Mouse (Mus musculus) CH12.LX (cell line): ENCODE measurements around the gene 2310030G06Rik. TPM values are rescaled to one million over a fixed set of nuclear protein-coding genes. Genes with fewer than 3 reads are reported as not detected.

Experiments used
- DNase-seq: peaks from one replicate; pipeline ENCODE4 v3.0.0-alpha.2; 2013; ENCODE audit errors: extremely low read depth
- H3K27ac ChIP-seq: 2 replicates; pipeline ENCODE4 v1.5.1; 2012; ENCODE audit warnings: low read depth, mild to moderate bottlenecking, control low read depth, moderate library complexity; ENCODE audit not compliant: insufficient read depth
- H3K27me3 ChIP-seq: replicated peaks from 2 replicates; pipeline ENCODE3; 2012; ENCODE audit warnings: inconsistent platforms
- H3K36me3 ChIP-seq, 2 experiments: replicated peaks in 1 of 2; 2 replicates each; pipeline versions ENCODE3 to v1.6.1; 2012; ENCODE audit warnings: inconsistent platforms in 1 of 2, low read length in 1 of 2, mild to moderate bottlenecking in 1 of 2, mixed read lengths in 1 of 2, moderate library complexity in 1 of 2; ENCODE audit not compliant: control insufficient read depth in 1 of 2, insufficient read depth in 1 of 2
- H3K4me1 ChIP-seq, 2 experiments: 2 replicates each; pipeline ENCODE4 v1.6.1; 2012; ENCODE audit warnings: inconsistent platforms in 1 of 2, moderate library complexity in 1 of 2; ENCODE audit not compliant: insufficient read depth in 2 of 2, control insufficient read depth in 1 of 2
- H3K4me2 ChIP-seq: 2 replicates; pipeline ENCODE4 v1.6.1; 2012; ENCODE audit warnings: low read depth, mild to moderate bottlenecking, control low read depth; ENCODE audit not compliant: poor library complexity, insufficient read depth, severe bottlenecking
- H3K4me3 ChIP-seq, 3 experiments: fragments of 150-350 bp in 1 of 3; sonication (generic) in 1 of 3; replicated peaks in 1 of 3; 2 replicates each; pipeline versions ENCODE3 to v1.5.1; 2011 to 2012; ENCODE audit warnings: low read depth in 2 of 3, low read length in 2 of 3, mild to moderate bottlenecking in 2 of 3, moderate library complexity in 2 of 3, control low read depth in 1 of 3, improper control_type of control experiment in 1 of 3, inconsistent platforms in 1 of 3, mixed read lengths in 1 of 3; ENCODE audit not compliant: poor library complexity in 1 of 3
- H3K79me2 ChIP-seq: replicated peaks from 2 replicates; pipeline ENCODE4 v1.6.1; 2012; ENCODE audit warnings: mild to moderate bottlenecking, moderate library complexity; ENCODE audit not compliant: control insufficient read depth, poor library complexity, insufficient read depth, severe bottlenecking; ENCODE audit errors: extremely low read depth
- H3K9ac ChIP-seq: 2 replicates; pipeline ENCODE4 v1.6.1; 2012; ENCODE audit warnings: low read depth, mild to moderate bottlenecking, control low read depth, moderate library complexity; ENCODE audit not compliant: insufficient read depth
- H3K9me3 ChIP-seq: replicated peaks from 2 replicates; pipeline ENCODE3; 2012; ENCODE audit warnings: low read length, inconsistent platforms, mixed read lengths
- BHLHE40 ChIP-seq: IDR thresholded peaks from 2 replicates; pipeline ENCODE4 v1.6.1; 2011; ENCODE audit warnings: mild to moderate bottlenecking, low read depth, low read length, improper control_type of control experiment
- CHD1 ChIP-seq: IDR thresholded peaks from 2 replicates; pipeline ENCODE4 v1.6.1; 2012; ENCODE audit warnings: low read depth, low read length, improper control_type of control experiment, inconsistent platforms
- CTCF ChIP-seq, 2 experiments: IDR thresholded peaks in 1 of 2; conservative IDR thresholded peaks in 1 of 2; 2 replicates each; pipeline ENCODE4 v1.5.1; 2011 to 2012; ENCODE audit warnings: low read depth in 2 of 2, low read length in 2 of 2, improper control_type of control experiment in 1 of 2, inconsistent platforms in 1 of 2, mild to moderate bottlenecking in 1 of 2, moderate library complexity in 1 of 2
- IRF4 ChIP-seq: IDR thresholded peaks from 2 replicates; pipeline ENCODE4 v1.6.1; 2014; ENCODE audit warnings: low read depth, mild to moderate bottlenecking, inconsistent platforms, low read length, improper control_type of control experiment
- JUN ChIP-seq: IDR thresholded peaks from 2 replicates; pipeline ENCODE4 v1.6.1; 2011; ENCODE audit warnings: low read depth, mild to moderate bottlenecking, low read length, improper control_type of control experiment, moderate library complexity; ENCODE audit not compliant: insufficient read depth
- MAFK ChIP-seq: IDR thresholded peaks from 2 replicates; pipeline ENCODE4 v1.6.1; 2011; ENCODE audit warnings: low read length, improper control_type of control experiment; ENCODE audit not compliant: insufficient replicate concordance
- MXI1 ChIP-seq: IDR thresholded peaks from 2 replicates; pipeline ENCODE4 v1.6.1; 2011; ENCODE audit warnings: mild to moderate bottlenecking, low read depth, low read length, improper control_type of control experiment
- POLR2A ChIP-seq: IDR thresholded peaks from 2 replicates; pipeline ENCODE4 v1.6.1; 2011; ENCODE audit warnings: low read depth, mild to moderate bottlenecking, improper control_type of control experiment, low read length
- RAD21 ChIP-seq: IDR thresholded peaks from 2 replicates; pipeline ENCODE4 v1.6.1; 2011; ENCODE audit warnings: low read depth, mild to moderate bottlenecking, low read length, improper control_type of control experiment, moderate library complexity
- RCOR1 ChIP-seq: conservative IDR thresholded peaks from 2 replicates; pipeline ENCODE4 v1.6.1; 2012; ENCODE audit warnings: low read depth, mild to moderate bottlenecking, inconsistent platforms, low read length, improper control_type of control experiment
- SIN3A ChIP-seq: IDR thresholded peaks from 2 replicates; pipeline ENCODE4 v1.6.1; 2012; ENCODE audit warnings: low read length, improper control_type of control experiment, inconsistent platforms
- SMC3 ChIP-seq: IDR thresholded peaks from 2 replicates; pipeline ENCODE4 v1.6.1; 2011; ENCODE audit warnings: low read depth, low read length, improper control_type of control experiment
- USF1 ChIP-seq: IDR thresholded peaks from 2 replicates; pipeline ENCODE4 v1.6.1; 2014; ENCODE audit warnings: low read depth, mild to moderate bottlenecking, inconsistent platforms, low read length, improper control_type of control experiment
- ZMIZ1 ChIP-seq: IDR thresholded peaks from 2 replicates; pipeline ENCODE4 v1.6.1; 2012; ENCODE audit warnings: low read depth, mild to moderate bottlenecking, inconsistent platforms, low read length, improper control_type of control experiment
- ZNF384 ChIP-seq: IDR thresholded peaks from 2 replicates; pipeline ENCODE4 v1.6.1; 2012; ENCODE audit warnings: low read depth, low read length, improper control_type of control experiment, inconsistent platforms
- dilution Hi-C: fragments of 300-500 bp; cut with MboI; formaldehyde crosslinking; loops from 2 replicates; pipeline ENCODE4 v1.14.3; 2020; ENCODE audit warnings: low sequenced_read_pairs; ENCODE audit not compliant: extremely low pct_unique_long_range_greater_than_20kb, extremely low pct_ligation_motif_present
- in situ Hi-C: fragments of 300-500 bp; cut with MboI; formaldehyde crosslinking; loops from 3 replicates; pipeline ENCODE4 v1.14.3; 2019; ENCODE audit warnings: low sequenced_read_pairs, low pct_ligation_motif_present, low pct_unique_long_range_greater_than_20kb, mixed read lengths
- polyA plus RNA-seq: library from polyadenylated mRNA; unstranded; fragments of >175 nt; gene quantifications from 2 replicates; pipeline ENCODE4 v1.2.1, GENCODE M21; 2012; ENCODE audit warnings: low read depth; ENCODE audit not compliant: insufficient read length
- total RNA-seq, 2 experiments: library from RNA; depleted of rRNA; stranded (reverse); fragments of 300-350 nt in 1 of 2; fragments of >200 nt in 1 of 2; gene quantifications; 2 replicates each; pipeline ENCODE4 v1.2.3; 2012 to 2014

The 2310030G06Rik gene
- total and polyA plus RNA-seq, 3 experiments = not detected

GRCm38 (mm10) chr9:50696851-50697705 is 49.3 kb downstream of the 2310030G06Rik start:
- Histone ChIP-seq H3K27me3 (peaks cover 43% of the 10 kb centered on the region), H3K79me2 (no peaks in the 10 kb centered on the region), H3K27ac (no peak overlapping the region), H3K4me1 (peaks cover 3 to 5% of the 10 kb centered on the region in 2 experiments; a peak in 3 of 4 replicates), H3K36me3 (no peaks in the 10 kb centered on the region), H3K4me2 (peak overlapping the region; percentile 59; the same call in 1 of the 2 replicates), H3K9me3 (no peaks in the 10 kb centered on the region), H3K4me3 (no peak overlapping the region), H3K9ac (no peak overlapping the region)
- no peak for DNase-seq
- in situ Hi-C loops = no loop called here
- dilution Hi-C loops = no loop called here
- no peak for TF ChIP-seq CHD1
- no peak for TF ChIP-seq CTCF (conservative IDR thresholded peaks at IDR 0.05 in 1 of 2, IDR thresholded peaks at IDR 0.05 in 1 of 2; ENCODE audit: low read depth in 2 of 2, low read length in 2 of 2)
- TF ChIP-seq BHLHE40 = no peak

GRCm38 (mm10) chr9:50695153-50695552 is 51.2 kb downstream of the 2310030G06Rik start:
- H3K4me3 ChIP-seq = no peak overlapping the region
- no peaks in the 10 kb centered on the region for H3K36me3 ChIP-seq
- H3K4me1 ChIP-seq = peaks cover 3 to 5% of the 10 kb centered on the region in 2 experiments; a peak in 3 of 4 replicates
- no peaks in the 10 kb centered on the region for H3K79me2 ChIP-seq
- DNase-seq = no peak
- H3K9me3 ChIP-seq = no peaks in the 10 kb centered on the region
- no peak overlapping the region for H3K27ac ChIP-seq
- H3K4me2 ChIP-seq = no peak overlapping the region
- dilution Hi-C loops (no loop called here), in situ Hi-C loops (no loop called here)
- H3K9ac ChIP-seq = no peak overlapping the region
- peaks cover 31% of the 10 kb centered on the region for H3K27me3 ChIP-seq
- TF ChIP-seq MAFK (no peak), RAD21 (no peak), POLR2A (no peak), ZNF384 (no peak), ZMIZ1 (no peak), MXI1 (no peak), RCOR1 (no peak), SIN3A (no peak), IRF4 (no peak), JUN (no peak)

GRCm38 (mm10) chr9:50693631-50694030 is 52.7 kb downstream of the 2310030G06Rik start:
- no peak overlapping the region for H3K4me3 ChIP-seq
- H3K4me1 ChIP-seq = peaks cover 3 to 5% of the 10 kb centered on the region in 2 experiments; a peak in 3 of 4 replicates
- no peak for TF ChIP-seq USF1
- peak; percentile 65 for TF ChIP-seq SMC3
- TF ChIP-seq CTCF (conservative IDR thresholded peaks at IDR 0.05 in 1 of 2, IDR thresholded peaks at IDR 0.05 in 1 of 2; ENCODE audit: low read depth in 2 of 2, low read length in 2 of 2) = peak in 1 of 2 experiments; percentile 77; a peak in 2 of 4 replicates
- 0 out of 2 replicates have a peak, but pooled peaks have one; percentile 26 for TF ChIP-seq BHLHE40
- peak; percentile 51 for TF ChIP-seq RAD21
- no peak overlapping the region for H3K9ac ChIP-seq
- no peaks in the 10 kb centered on the region for H3K36me3 ChIP-seq
- no peak overlapping the region for H3K27ac ChIP-seq
- H3K27me3 ChIP-seq = peaks cover 22% of the 10 kb centered on the region
- no peaks in the 10 kb centered on the region for H3K9me3 ChIP-seq
- dilution Hi-C loops = no loop called here
- H3K4me2 ChIP-seq = peak overlapping the region; percentile 52; the same call in 1 of the 2 replicates
- DNase-seq = peak; percentile 45
- in situ Hi-C loops = no loop called here
- H3K79me2 ChIP-seq = no peaks in the 10 kb centered on the region
